Mouse (Mus musculus): ENCODE measurements at regions not wholly inside any gene's neighbourhood (a gene's known extent, or its start where the extent isn't known, plus 50 kb on each side); places are given as distances from the start of the nearest gene placed in this dataset.
"Not testable (repeated sequence)": the region's sequence is repeated elsewhere in the genome, so short reads cannot be mapped to it uniquely, and the experiment has no call there.

GRCm38 (mm10) chr6:22789731-22790130 is 85.6 kb upstream of the Ptprz1 start:
- not testable (repeated sequence) for H3K9ac ChIP-seq; H3K36me3 ChIP-seq; H3K9me3 ChIP-seq; H3K4me1 ChIP-seq; H3K4me3 ChIP-seq; H3K4me2 ChIP-seq (replicated peaks); H3K27ac ChIP-seq; ATAC-seq (ENCODE audit: low FRiP score, low read depth); H3K27me3 ChIP-seq (replicated peaks)
- 68% methylated on average over 4 of the region's 4 CpGs for WGBS

- ATAC-seq (ENCODE audit: low FRiP score, low read depth) = no peak
- Histone ChIP-seq H3K27me3 (replicated peaks) (no peaks in the 10 kb centered on the region), H3K9ac (no peak overlapping the region), H3K9me3 (no peaks in the 10 kb centered on the region), H3K4me3 (no peak overlapping the region), H3K4me2 (replicated peaks) (no peak overlapping the region), H3K36me3 (no peaks in the 10 kb centered on the region), H3K4me1 (no peaks in the 10 kb centered on the region), H3K27ac (no peak overlapping the region)
- WGBS = 96% methylated on average over 4 of the region's 4 CpGs
These were observed 83.5 kb upstream of the Ptprz1 start for GRCm38 (mm10) chr6:22791801-22792200.

DNA sequence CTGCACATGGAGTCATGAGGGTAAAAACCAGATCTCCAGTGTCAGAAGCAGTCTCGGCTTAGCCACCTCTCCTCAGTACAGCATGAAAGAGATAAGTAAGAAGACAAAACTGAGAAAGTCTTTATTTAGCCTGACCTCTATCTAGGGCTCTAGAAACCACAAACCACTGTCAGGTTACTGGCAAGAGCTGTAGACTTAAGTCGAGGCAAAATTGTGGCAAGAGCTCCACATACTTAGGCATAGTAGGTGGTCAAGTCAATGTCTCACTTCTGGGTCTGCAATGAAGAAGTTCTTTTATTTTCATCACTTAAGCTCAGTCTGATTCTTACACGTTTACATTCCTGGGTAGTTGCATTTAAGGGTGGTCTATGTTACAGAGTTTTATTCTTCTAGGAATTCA is 82.7 kb upstream of the Ptprz1 start:
- no peak overlapping the region for H3K27ac ChIP-seq
- H3K36me3 ChIP-seq = no peaks in the 10 kb centered on the region
- 86% methylated on average over 3 of the region's 3 CpGs for WGBS

GRCm38 (mm10) chr6:22794071-22794721 is 81.1 kb upstream of the Ptprz1 start:
- Histone ChIP-seq H3K27ac (peak overlapping the region; percentile 2; the same call in 1 of the 2 replicates), H3K4me1 (no peaks in the 10 kb centered on the region), H3K4me3 (no peak overlapping the region), H3K36me3 (no peaks in the 10 kb centered on the region), H3K27me3 (replicated peaks) (no peaks in the 10 kb centered on the region), H3K4me2 (replicated peaks) (peak overlapping the region; percentile 47), H3K9me3 (no peaks in the 10 kb centered on the region), H3K9ac (0 out of 2 replicates have a peak overlapping the region, but pooled peaks have one; percentile 13)
- WGBS = 15% methylated on average over 12 of the region's 12 CpGs
- peak; percentile 89 for ATAC-seq (ENCODE audit: low FRiP score, low read depth)

More for the DNA sequence above, 82.7 kb upstream of the Ptprz1 start:
- Histone ChIP-seq H3K4me2 (replicated peaks) (no peak overlapping the region), H3K27me3 (replicated peaks) (no peaks in the 10 kb centered on the region), H3K4me1 (no peaks in the 10 kb centered on the region), H3K4me3 (no peak overlapping the region), H3K9ac (no peak overlapping the region), H3K9me3 (no peaks in the 10 kb centered on the region)
- no peak for ATAC-seq (ENCODE audit: low FRiP score, low read depth)

- H3K4me2 ChIP-seq (replicated peaks) = peak overlapping the region; percentile 47
- H3K4me3 ChIP-seq = no peak overlapping the region
- H3K9me3 ChIP-seq = no peaks in the 10 kb centered on the region
- no peaks in the 10 kb centered on the region for H3K27me3 ChIP-seq (replicated peaks)
- ATAC-seq (ENCODE audit: low FRiP score, low read depth) = peak; percentile 54; the same call in 1 of the 2 replicates
- 29% methylated on average over 3 of the region's 3 CpGs for WGBS
- no peak overlapping the region for H3K9ac ChIP-seq
- H3K27ac ChIP-seq = peak overlapping the region; percentile 2; the same call in 1 of the 2 replicates
- no peaks in the 10 kb centered on the region for H3K4me1 ChIP-seq
- no peaks in the 10 kb centered on the region for H3K36me3 ChIP-seq
These were observed 80.5 kb upstream of the Ptprz1 start for GRCm38 (mm10) chr6:22794755-22795154.

GRCm38 (mm10) chr6:22795291-22795860 is 79.9 kb upstream of the Ptprz1 start:
- no peak overlapping the region for H3K9ac ChIP-seq
- H3K4me1 ChIP-seq = no peaks in the 10 kb centered on the region
- H3K4me3 ChIP-seq = no peak overlapping the region
- H3K9me3 ChIP-seq = no peaks in the 10 kb centered on the region
- peak overlapping the region; percentile 47 for H3K4me2 ChIP-seq (replicated peaks)
- peak overlapping the region; percentile 2; the same call in 1 of the 2 replicates for H3K27ac ChIP-seq
- H3K27me3 ChIP-seq (replicated peaks) = no peaks in the 10 kb centered on the region
- WGBS = 30% methylated on average over 6 of the region's 6 CpGs
- peak; percentile 34; the same call in 1 of the 2 replicates for ATAC-seq (ENCODE audit: low FRiP score, low read depth)
- no peaks in the 10 kb centered on the region for H3K36me3 ChIP-seq

DNA sequence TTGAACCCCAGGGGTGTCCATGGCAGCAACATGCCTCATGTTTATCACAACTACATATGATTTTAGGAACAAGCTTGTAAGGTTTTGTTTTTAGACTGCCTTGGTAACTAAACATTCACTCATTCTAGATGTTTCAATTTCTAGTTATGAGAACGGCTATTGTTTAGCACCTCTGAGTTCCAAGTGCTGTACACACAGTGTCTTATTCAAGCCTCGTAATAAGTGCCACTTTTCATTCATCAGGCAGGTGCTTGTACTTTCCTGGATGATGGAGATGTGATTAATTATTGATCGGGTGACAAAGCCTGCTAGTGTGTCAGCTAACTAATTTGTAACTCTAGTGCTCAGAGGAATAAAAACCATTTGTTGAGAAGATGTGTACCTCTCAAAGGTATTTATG is 73.4 kb upstream of the Ptprz1 start:
- Histone ChIP-seq H3K4me3 (no peak overlapping the region), H3K9me3 (no peaks in the 10 kb centered on the region), H3K36me3 (no peaks in the 10 kb centered on the region), H3K9ac (no peak overlapping the region), H3K27me3 (replicated peaks) (no peaks in the 10 kb centered on the region), H3K4me2 (replicated peaks) (no peak overlapping the region), H3K4me1 (no peaks in the 10 kb centered on the region), H3K27ac (no peak overlapping the region)
- ATAC-seq (ENCODE audit: low FRiP score, low read depth) = no peak
- 74% methylated on average over 3 of the region's 3 CpGs for WGBS

DNA sequence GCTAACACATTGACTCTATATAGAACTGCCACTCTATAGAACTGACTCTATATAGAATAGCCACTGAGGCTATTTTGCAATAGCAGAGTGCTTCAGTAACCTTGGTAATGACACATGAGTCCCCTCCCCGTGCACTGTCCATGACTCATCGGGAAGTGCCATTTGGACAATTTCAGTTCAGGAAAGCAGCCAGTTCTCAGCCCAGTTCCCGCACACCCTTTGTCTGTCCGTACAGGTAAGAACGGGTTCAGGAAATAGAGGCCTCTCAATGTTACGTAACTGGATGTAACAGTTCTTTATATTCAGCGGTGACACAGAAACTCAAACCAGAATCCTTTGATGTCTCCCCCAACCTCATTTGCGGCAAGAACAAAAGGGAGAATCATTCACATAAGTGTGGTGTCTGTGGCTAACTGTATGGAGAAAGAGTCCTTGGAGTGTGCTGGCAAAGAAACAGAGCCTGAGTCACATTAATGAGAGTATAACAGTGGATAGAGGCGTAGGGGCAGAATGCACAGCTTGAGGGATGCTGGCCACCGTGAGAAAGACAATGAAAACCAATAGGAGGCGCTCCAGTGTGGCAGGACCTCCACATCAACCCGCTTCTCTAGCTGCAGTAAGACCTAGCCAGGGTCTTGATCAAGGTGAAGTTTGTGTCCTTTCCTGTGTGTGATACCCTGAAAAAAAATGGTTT is 72.8 kb upstream of the Ptprz1 start:
- H3K4me1 ChIP-seq = no peaks in the 10 kb centered on the region
- ATAC-seq (ENCODE audit: low FRiP score, low read depth) = peak; percentile 50
- no peak overlapping the region for H3K27ac ChIP-seq
- no peak overlapping the region for H3K4me2 ChIP-seq (replicated peaks)
- no peaks in the 10 kb centered on the region for H3K36me3 ChIP-seq
- no peaks in the 10 kb centered on the region for H3K27me3 ChIP-seq (replicated peaks)
- 64% methylated on average over 12 of the region's 12 CpGs for WGBS
- H3K9me3 ChIP-seq = no peaks in the 10 kb centered on the region
- H3K4me3 ChIP-seq = no peak overlapping the region
- no peak overlapping the region for H3K9ac ChIP-seq

- H3K9me3 ChIP-seq = no peaks in the 10 kb centered on the region
- H3K4me3 ChIP-seq = no peak overlapping the region
- ATAC-seq (ENCODE audit: low FRiP score, low read depth) = no peak
- H3K27me3 ChIP-seq (replicated peaks) = no peaks in the 10 kb centered on the region
- 90% methylated on average over 4 of the region's 4 CpGs for WGBS
- no peak overlapping the region for H3K4me2 ChIP-seq (replicated peaks)
- H3K27ac ChIP-seq = no peak overlapping the region
- H3K9ac ChIP-seq = no peak overlapping the region
- H3K4me1 ChIP-seq = no peaks in the 10 kb centered on the region
- no peaks in the 10 kb centered on the region for H3K36me3 ChIP-seq
These were observed 71.4 kb upstream of the Ptprz1 start for GRCm38 (mm10) chr6:22803886-22804285.

DNA sequence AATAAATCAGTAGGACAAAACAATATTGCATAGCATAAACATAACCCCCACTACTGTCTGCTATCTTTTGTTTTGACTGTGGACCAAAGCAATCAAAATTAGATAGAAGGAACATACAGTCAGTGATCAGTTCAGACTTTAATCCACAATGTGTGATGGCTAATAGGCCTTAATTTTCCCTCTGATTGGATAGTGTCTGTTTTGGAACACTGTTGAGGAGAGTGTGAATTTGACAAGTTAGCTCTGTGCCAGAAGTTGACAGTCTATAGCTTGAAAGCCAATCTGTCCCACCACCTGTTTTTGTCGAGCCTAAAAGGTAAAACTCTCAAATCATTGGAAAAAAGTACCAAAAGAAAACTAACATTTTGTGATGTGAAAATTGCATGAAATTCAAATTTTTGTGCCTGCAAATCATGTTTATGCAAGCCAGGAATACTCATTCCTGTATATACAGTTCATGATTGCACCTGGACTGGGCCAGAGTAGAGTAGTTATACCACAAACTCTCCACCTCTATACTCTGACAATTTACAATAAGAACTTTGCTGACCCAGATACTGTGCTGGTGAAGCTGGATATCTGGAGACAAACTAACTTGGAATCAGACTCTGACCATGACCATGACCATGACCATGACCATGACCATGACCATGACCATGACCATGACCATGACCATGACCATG is 50.1 kb upstream of the Ptprz1 start:
- Histone ChIP-seq H3K9me3 (no peaks in the 10 kb centered on the region), H3K27me3 (replicated peaks) (no peaks in the 10 kb centered on the region), H3K9ac (no peak overlapping the region), H3K4me1 (no peaks in the 10 kb centered on the region; the same call in 1 of the 2 replicates), H3K27ac (no peak overlapping the region), H3K4me2 (replicated peaks) (no peak overlapping the region), H3K4me3 (no peak overlapping the region), H3K36me3 (no peaks in the 10 kb centered on the region)
- 86% methylated on average over 1 of the region's 1 CpGs for WGBS
- ATAC-seq (ENCODE audit: low FRiP score, low read depth) = no peak

Data from neural tube, embryonic 12.5 days (tissue).